Mouse (Mus musculus) forebrain, embryonic 16.5 days (tissue): ENCODE measurements around the gene Ldb3. TPM values are rescaled to one million over a fixed set of nuclear protein-coding genes. Genes with fewer than 3 reads are reported as not detected.

ENCODE experiments used
- ATAC-seq: fragments of 200-750 bp; cut with Nextera tagmentation; 2 replicates; pipeline ENCODE4 v1.8.0; 2017; ENCODE audit warnings: mild to moderate bottlenecking, moderate library complexity
- H3K27ac ChIP-seq: fragments of 300-500 bp; sonication (generic); 2 replicates; pipeline ENCODE4 v1.5.1; 2014; ENCODE audit warnings: low read length, control low read depth
- H3K27me3 ChIP-seq: fragments of 300-500 bp; sonication (generic); replicated peaks from 2 replicates; pipeline ENCODE4 v1.6.1; 2014; ENCODE audit warnings: low read length; ENCODE audit not compliant: control insufficient read depth, insufficient read depth
- H3K36me3 ChIP-seq: fragments of 300-500 bp; sonication (generic); 2 replicates; pipeline ENCODE4 v1.6.1; 2014; ENCODE audit not compliant: control insufficient read depth, insufficient read depth
- H3K4me1 ChIP-seq: fragments of 300-500 bp; sonication (generic); replicated peaks from 2 replicates; pipeline ENCODE4 v1.6.1; 2014; ENCODE audit warnings: low read length; ENCODE audit not compliant: control insufficient read depth, insufficient read depth
- H3K4me2 ChIP-seq: fragments of 300-500 bp; sonication (generic); 2 replicates; pipeline ENCODE4 v1.6.1; 2014; ENCODE audit warnings: mild to moderate bottlenecking, low read length, control low read depth
- H3K4me3 ChIP-seq: fragments of 300-500 bp; sonication (generic); replicated peaks from 2 replicates; pipeline ENCODE4 v1.5.1; 2014; ENCODE audit warnings: mild to moderate bottlenecking, low read length, control low read depth
- H3K9ac ChIP-seq: fragments of 300-500 bp; sonication (generic); replicated peaks from 2 replicates; pipeline ENCODE4 v1.6.1; 2014; ENCODE audit warnings: low read depth, low read length, control low read depth
- H3K9me3 ChIP-seq: fragments of 300-500 bp; sonication (generic); 2 replicates; pipeline ENCODE4 v1.6.1; 2016; ENCODE audit warnings: low read length; ENCODE audit not compliant: control insufficient read depth
- WGBS: fragments of 180-500 bp; shearing (Covaris S2); extraction: QIAGEN DNeasy Blood & Tissue Kit; methylation state at CpG from one replicate; pipeline ENCODE4 v1.1.7; 2014; 5-methylcytosine and 5-hydroxymethylcytosine counted together
- polyA plus RNA-seq: library from polyadenylated mRNA; unstranded; fragments of >200 nt; fragmentation: Nextera tagmentation; extraction: Ambion mirVana; gene quantifications from 2 replicates; pipeline ENCODE4 v1.2.1, GENCODE M21; 2015

The Ldb3 gene
- polyA plus RNA-seq, 1 experiment from 2014 or later: 0.39 TPM

DNA sequence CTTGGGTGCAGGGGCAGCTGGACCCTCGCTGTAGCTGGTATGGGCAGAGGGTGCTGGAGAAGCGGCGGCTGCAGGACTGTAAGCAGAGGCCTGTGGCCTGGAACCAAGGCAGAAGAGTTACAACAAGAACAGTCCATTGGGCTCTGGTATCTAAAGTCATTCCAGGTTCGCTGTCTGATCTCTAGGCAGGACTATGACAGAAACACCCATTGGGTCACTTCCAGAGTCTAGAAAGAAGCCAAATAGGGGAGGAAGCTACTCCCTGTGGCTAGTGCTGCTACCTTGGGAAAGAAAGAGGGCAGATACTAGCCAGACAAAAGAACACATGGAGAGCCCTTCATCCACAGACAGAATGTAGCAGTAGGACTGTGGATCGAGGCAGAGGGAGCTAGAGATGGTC is 36.3 kb downstream of the Ldb3 start:
- Histone ChIP-seq H3K9me3 (no peaks in the 10 kb centered on the region), H3K4me1 (peaks cover 7% of the 10 kb centered on the region; the same call in 1 of the 2 replicates), H3K27ac (no peak overlapping the region), H3K4me2 (no peak overlapping the region), H3K9ac (no peak overlapping the region), H3K36me3 (no peaks in the 10 kb centered on the region), H3K27me3 (no peaks in the 10 kb centered on the region), H3K4me3 (no peak overlapping the region)
- WGBS: 88% methylated on average over 5 of the region's 5 CpGs
- no peak for ATAC-seq

DNA sequence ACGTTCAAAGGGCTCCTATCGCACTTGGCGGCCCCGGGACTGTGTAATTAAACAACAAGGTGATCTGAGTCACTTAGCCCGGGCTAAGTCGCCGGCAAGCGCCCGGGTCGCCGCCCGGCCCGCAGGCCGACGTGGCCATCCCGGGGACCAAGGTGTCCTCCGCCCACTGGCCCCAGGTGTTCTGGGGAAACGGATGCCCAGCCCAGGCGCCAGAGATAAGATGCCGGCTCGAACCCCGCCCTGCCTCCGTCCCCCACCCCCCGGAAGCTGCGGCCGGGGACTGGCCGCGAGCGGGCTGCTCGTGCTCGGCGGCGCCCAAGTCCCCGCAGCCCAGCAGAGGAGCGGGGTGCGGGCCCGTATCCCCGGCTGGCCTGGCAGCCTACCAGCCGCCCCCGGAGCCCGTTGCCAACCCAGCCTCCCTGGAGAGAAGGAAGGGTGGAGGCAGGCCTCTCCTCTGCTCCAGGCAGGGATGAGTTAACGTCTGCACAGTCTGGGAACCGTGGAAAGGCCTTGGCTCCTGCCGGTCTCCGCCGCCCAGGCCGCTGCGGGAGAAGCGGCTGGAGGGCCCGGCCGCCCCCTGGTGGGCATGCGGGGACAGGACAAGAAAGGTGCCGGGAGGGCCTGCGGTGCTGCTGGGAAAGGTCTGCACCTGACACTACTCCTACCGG is 39.3 kb downstream of the Ldb3 start:
- Histone ChIP-seq H3K27ac (peak overlapping the region; percentile 83), H3K9ac (peak overlapping the region; percentile 88), H3K4me2 (peak overlapping the region; percentile 61), H3K27me3 (no peaks in the 10 kb centered on the region), H3K36me3 (no peaks in the 10 kb centered on the region), H3K4me1 (peaks cover 7% of the 10 kb centered on the region; the same call in 1 of the 2 replicates), H3K9me3 (no peaks in the 10 kb centered on the region), H3K4me3 (peak overlapping the region; percentile 80)
- under 1% methylated on average over 54 of the region's 55 CpGs for WGBS
- peak; percentile 97 for ATAC-seq

DNA sequence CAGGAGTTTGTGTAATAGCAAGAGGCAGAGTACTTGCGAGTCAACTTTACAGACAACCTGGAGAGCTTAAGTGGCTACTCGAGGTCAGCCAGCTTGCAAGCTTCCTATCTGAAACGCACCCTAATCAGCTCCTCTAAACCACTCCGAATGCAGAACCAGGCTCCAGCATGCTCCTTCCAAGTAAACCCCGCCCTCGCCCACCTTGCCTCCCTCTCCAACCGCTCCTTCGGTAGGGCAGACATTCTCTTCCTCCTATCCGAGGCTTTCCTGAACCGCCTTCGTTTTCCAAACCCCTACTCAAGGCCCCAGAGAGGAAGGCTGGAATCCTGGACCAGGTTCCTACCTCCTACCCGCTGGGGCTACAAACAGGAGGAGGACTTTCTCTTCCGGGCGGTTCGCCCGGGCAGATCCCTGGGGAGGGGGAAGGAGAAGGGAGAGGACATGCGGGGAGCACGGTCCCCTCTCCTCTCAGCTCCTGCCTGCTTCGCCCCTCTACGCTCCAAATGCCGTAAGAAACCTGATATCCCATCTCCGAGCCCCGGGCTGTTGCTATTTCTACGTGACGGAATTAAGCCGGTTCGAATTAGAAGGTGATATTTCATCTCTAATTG is 40.0 kb downstream of the Ldb3 start:
- Histone ChIP-seq H3K27ac (peak overlapping the region; percentile 83), H3K9me3 (no peaks in the 10 kb centered on the region), H3K27me3 (no peaks in the 10 kb centered on the region), H3K4me3 (peak overlapping the region; percentile 80), H3K36me3 (no peaks in the 10 kb centered on the region), H3K4me1 (peaks cover 7% of the 10 kb centered on the region; the same call in 1 of the 2 replicates), H3K4me2 (peak overlapping the region; percentile 61), H3K9ac (peak overlapping the region; percentile 88)
- peak; percentile 60 for ATAC-seq
- WGBS: 1% methylated on average over 26 of the region's 27 CpGs

DNA sequence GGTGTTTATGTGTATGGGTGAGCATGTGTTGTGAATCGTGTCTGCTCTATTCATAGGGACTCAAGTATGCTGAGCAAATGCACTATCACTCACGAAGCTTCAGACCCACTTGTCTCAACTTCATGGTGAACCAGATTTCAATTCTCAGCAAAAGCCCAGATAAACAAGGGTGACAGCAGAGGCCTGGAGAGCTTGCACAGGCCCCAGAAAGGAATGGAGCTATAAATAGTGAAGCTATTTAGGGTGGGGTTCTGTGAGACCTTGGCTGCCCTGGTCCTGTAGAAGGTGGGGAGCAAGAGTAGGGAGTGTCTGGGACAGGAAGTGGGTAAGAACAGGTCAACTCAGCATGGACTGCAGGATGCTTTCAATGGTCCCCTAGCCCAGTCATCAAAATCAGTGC is 43.9 kb downstream of the Ldb3 start:
- Histone ChIP-seq H3K27ac (no peak overlapping the region), H3K4me3 (no peak overlapping the region), H3K36me3 (no peaks in the 10 kb centered on the region), H3K4me2 (no peak overlapping the region), H3K27me3 (no peaks in the 10 kb centered on the region; the same call in 1 of the 2 replicates), H3K9me3 (no peaks in the 10 kb centered on the region), H3K4me1 (peaks cover 6% of the 10 kb centered on the region; the same call in 1 of the 2 replicates), H3K9ac (no peak overlapping the region)
- no peak for ATAC-seq
- WGBS: 77% methylated on average over 2 of the region's 2 CpGs

DNA sequence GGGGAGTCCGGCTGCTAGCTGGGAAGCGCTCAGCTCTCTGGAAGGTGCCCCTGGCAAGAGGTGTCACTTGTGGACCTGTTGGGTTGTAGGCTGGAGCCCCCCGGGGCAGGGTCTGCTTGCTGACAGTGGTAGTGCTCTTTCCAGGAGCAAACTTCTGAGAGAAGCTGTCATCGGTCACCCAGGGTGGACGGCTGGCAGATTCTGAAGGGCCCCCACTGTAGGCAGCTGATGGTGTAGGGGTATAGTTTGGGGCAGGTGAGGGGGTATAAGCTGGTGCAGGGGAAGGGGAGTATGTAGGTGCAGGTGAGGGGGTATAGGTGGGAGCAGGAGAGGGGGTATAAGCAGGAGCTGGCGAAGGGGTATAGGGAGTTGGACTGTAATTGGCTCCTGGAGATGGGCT is 44.5 kb downstream of the Ldb3 start:
- 83% methylated on average over 6 of the region's 6 CpGs for WGBS
- Histone ChIP-seq H3K4me1 (0 out of 2 replicates have a peak, but pooled peaks cover 4% of the 10 kb centered on the region), H3K36me3 (no peaks in the 10 kb centered on the region), H3K4me3 (no peak overlapping the region), H3K4me2 (no peak overlapping the region), H3K9ac (no peak overlapping the region), H3K27ac (no peak overlapping the region), H3K9me3 (no peaks in the 10 kb centered on the region), H3K27me3 (no peaks in the 10 kb centered on the region; the same call in 1 of the 2 replicates)
- no peak for ATAC-seq

DNA sequence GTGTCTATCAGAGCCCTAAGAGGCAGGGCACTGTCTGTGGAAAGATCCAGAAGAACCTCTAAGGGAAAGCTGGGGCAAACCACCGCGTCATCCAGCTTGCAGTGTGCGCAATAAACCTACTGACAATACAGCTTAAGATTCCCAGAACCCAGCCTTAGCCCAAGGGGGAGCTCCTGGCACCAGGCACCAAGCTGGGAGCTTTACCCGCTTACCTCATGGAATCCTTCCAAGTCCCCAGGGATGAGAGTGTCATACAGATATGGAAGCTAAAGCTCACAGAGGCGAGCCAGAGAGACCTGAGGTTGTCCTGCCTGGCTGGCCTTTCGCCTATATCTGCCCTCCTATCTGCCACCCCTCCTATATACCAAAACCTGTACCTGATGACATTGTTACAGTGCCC is 44.9 kb downstream of the Ldb3 start:
- H3K4me3 ChIP-seq: no peak overlapping the region
- no peak for ATAC-seq

DNA sequence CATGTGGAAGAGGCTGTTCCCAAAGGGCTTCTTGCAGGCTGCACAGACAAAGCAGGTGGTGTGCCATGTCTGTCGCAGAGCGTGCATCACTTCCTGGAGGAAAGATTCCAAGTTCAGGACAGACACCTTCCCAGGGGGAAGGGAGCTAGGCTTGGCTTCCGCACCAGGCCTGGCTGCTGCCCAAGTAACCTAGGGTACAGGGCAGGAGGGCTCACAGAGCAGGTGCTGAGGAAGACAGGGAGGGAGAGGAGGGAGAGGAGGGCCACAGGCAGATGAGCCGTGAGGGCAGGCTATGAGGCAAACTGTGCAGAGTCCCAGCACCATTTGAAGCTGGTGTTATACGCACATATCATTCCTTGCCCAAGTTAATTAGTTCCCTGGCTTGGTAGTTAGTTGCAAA is 46.6 kb downstream of the Ldb3 start:
- no peaks in the 10 kb centered on the region for H3K36me3 ChIP-seq
- peak; percentile 36; the same call in 1 of the 2 replicates for ATAC-seq
- no peak overlapping the region for H3K27ac ChIP-seq
- H3K9me3 ChIP-seq: no peaks in the 10 kb centered on the region
- WGBS: 69% methylated on average over 5 of the region's 5 CpGs
- no peaks in the 10 kb centered on the region; the same call in 1 of the 2 replicates for H3K27me3 ChIP-seq
- no peak overlapping the region for H3K9ac ChIP-seq
- no peak overlapping the region for H3K4me2 ChIP-seq
- no peaks in the 10 kb centered on the region for H3K4me1 ChIP-seq
- H3K4me3 ChIP-seq: no peak overlapping the region

More for the DNA sequence above, 44.9 kb downstream of the Ldb3 start:
- H3K4me1 ChIP-seq: 0 out of 2 replicates have a peak, but pooled peaks cover 4% of the 10 kb centered on the region
- WGBS: 63% methylated on average over 6 of the region's 6 CpGs
- H3K27ac ChIP-seq: no peak overlapping the region
- H3K36me3 ChIP-seq: no peaks in the 10 kb centered on the region
- H3K27me3 ChIP-seq: no peaks in the 10 kb centered on the region; the same call in 1 of the 2 replicates
- H3K9ac ChIP-seq: no peak overlapping the region
- H3K4me2 ChIP-seq: no peak overlapping the region
- no peaks in the 10 kb centered on the region for H3K9me3 ChIP-seq

DNA sequence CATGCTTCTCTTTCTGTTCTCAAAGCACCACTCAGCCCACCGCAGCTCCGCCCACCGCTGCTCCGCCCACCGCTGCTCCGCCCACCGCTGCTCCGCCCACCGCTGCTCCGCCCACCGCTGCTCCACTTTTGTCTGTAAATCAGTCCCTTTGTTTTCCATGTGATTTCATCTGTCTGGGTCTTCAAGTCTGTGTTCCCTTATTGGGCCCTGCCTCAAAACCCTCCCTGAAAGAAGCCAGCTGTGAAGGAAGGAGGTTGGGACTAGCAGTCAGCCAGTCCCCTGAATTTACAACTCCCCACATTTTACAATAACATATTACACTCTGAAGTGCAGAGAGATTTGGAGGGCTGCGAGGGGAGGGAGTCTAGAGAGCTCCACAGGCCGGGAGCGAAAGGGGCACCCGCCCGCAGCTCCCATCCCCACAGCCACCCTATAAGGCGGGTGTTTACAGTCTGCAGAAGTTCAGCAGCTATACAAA is 47.8 kb downstream of the Ldb3 start:
- 17% methylated on average over 17 of the region's 17 CpGs for WGBS
- peak; percentile 38 for ATAC-seq
- no peak overlapping the region for H3K27ac ChIP-seq
- H3K4me2 ChIP-seq: no peak overlapping the region
- H3K27me3 ChIP-seq: no peaks in the 10 kb centered on the region; the same call in 1 of the 2 replicates
- H3K9ac ChIP-seq: no peak overlapping the region
- H3K4me1 ChIP-seq: no peaks in the 10 kb centered on the region
- no peaks in the 10 kb centered on the region for H3K36me3 ChIP-seq
- no peaks in the 10 kb centered on the region for H3K9me3 ChIP-seq
- H3K4me3 ChIP-seq: no peak overlapping the region

DNA sequence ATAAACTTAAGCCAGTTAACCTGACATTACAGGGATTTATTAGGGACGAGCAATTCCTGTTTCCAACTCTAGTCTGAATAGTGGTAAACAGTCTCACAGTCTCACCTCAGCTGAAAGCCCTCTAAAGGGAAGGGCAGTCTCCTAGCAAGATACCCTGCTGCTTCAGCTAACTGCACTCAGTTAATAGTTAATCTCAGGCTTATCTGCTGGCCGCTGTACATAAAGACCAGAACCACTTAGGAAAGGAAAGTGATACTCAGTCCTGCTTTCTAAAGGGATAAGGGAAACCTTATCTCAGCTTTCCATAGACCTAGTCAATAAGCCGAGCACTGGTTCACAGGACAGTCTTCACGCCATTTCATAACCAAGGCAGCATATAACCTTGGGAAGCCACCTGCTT is 52.6 kb downstream of the Ldb3 start:
- Histone ChIP-seq H3K4me1 (no peaks in the 10 kb centered on the region), H3K36me3 (no peaks in the 10 kb centered on the region), H3K9me3 (no peaks in the 10 kb centered on the region), H3K27ac (no peak overlapping the region), H3K9ac (no peak overlapping the region), H3K4me3 (no peak overlapping the region), H3K4me2 (no peak overlapping the region), H3K27me3 (no peaks in the 10 kb centered on the region)
- ATAC-seq: no peak
- WGBS: 72% methylated on average over 4 of the region's 4 CpGs
